8 mouse cellular contexts compared by ENCODE assay signal in genomic region chr3:108562777-108563271, GRCm38 (mm10). TPM values are rescaled to one million over a fixed set of nuclear protein-coding genes. Genes with fewer than 3 reads are reported as not detected.
DNase-seq lines count a peak whose midpoint lies in the region; ATAC-seq and TF ChIP-seq lines count a peak whose summit lies in the region.

No protein-coding gene starts in this region.

- H3K27me3 ChIP-seq in thymus, adult 2 months (ENCODE audit: control insufficient read depth, insufficient read depth, low read length) = no peaks in the 10 kb centered on the region
- H3K27me3 ChIP-seq in hindbrain, embryonic 11.5 days (ENCODE audit: control insufficient read depth, insufficient read depth, low read length) = no peaks in the 10 kb centered on the region
- H3K27me3 ChIP-seq in liver, embryonic 11.5 days (replicated peaks; ENCODE audit: control insufficient read depth, insufficient read depth, low read length) = no peaks in the 10 kb centered on the region

- H3K9ac ChIP-seq in hindbrain, embryonic 11.5 days (ENCODE audit: low read depth, low read length) = peak overlapping the region; percentile 32; the same call in 1 of the 2 replicates
- peak overlapping the region; percentile 59 for H3K9ac ChIP-seq in liver, embryonic 11.5 days (ENCODE audit: low read depth, low read length)

- H3K4me2 ChIP-seq in hindbrain, embryonic 11.5 days (replicated peaks; ENCODE audit: low read depth, low read length) = peak overlapping the region; percentile 59
- peak overlapping the region; percentile 90 for H3K4me2 ChIP-seq in liver, embryonic 11.5 days

- TF ChIP-seq POLR2A in thymus, adult 2 months (IDR thresholded peaks at IDR 0.05; ENCODE audit: control insufficient read depth, extremely low read depth, insufficient read depth, low read length, poor library complexity) = no peak

- no peaks in the 10 kb centered on the region for H3K9me3 ChIP-seq in hindbrain, embryonic 11.5 days (ENCODE audit: control insufficient read depth, low read length)
- no peaks in the 10 kb centered on the region for H3K9me3 ChIP-seq in liver, embryonic 11.5 days (ENCODE audit: control insufficient read depth, low read length)

- peak; percentile 71 for ATAC-seq in erythroblast, adult 5-6 weeks (replicated peaks; ENCODE audit: low FRiP score, poor library complexity, severe bottlenecking)
- ATAC-seq in hindbrain, embryonic 11.5 days (ENCODE audit: low FRiP score) = peak; percentile 69
- ATAC-seq in liver, embryonic 11.5 days (replicated peaks; ENCODE audit: low FRiP score) = peak; percentile 69
- ATAC-seq in monocyte, adult 5-6 weeks (replicated peaks; ENCODE audit: insufficient number of reproducible peaks, low FRiP score, low TSS enrichment, poor library complexity, severe bottlenecking) = peak; percentile 16

- peak; percentile 39 for DNase-seq in thymus, adult 2 months
- no peak for DNase-seq in thymus, postnatal 0 days (ENCODE audit: low spot score)
- DNase-seq in hindbrain, embryonic 11.5 days (ENCODE audit: low spot score) = no peak
- no peak for DNase-seq in liver, embryonic 11.5 days (ENCODE audit: low spot score)
- DNase-seq in cerebellum, adult 9-11 months = no peak
- DNase-seq in left cerebral cortex, adult 18-20 months (ENCODE audit: low spot score in 2 of 2) = no peak

- WGBS in thymus, adult 2 months = under 1% methylated on average over 15 of the region's 15 CpGs
- 15% methylated on average over 15 of the region's 15 CpGs for WGBS in hindbrain, embryonic 11.5 days
- 5% methylated on average over 15 of the region's 15 CpGs for WGBS in liver, embryonic 11.5 days

- no peak for TF ChIP-seq CTCF in thymus, adult 2 months (IDR thresholded peaks at IDR 0.05; ENCODE audit: borderline replicate concordance, control insufficient read depth, extremely low read depth, insufficient read depth, low read length, poor library complexity)

- peaks cover 15% of the 10 kb centered on the region for H3K36me3 ChIP-seq in thymus, adult 2 months (ENCODE audit: control insufficient read depth, insufficient read depth, low read length)
- H3K36me3 ChIP-seq in hindbrain, embryonic 11.5 days (ENCODE audit: control insufficient read depth, insufficient read depth, low read length) = no peaks in the 10 kb centered on the region
- H3K36me3 ChIP-seq in liver, embryonic 11.5 days (ENCODE audit: control insufficient read depth, insufficient read depth, low read length) = peaks cover 6% of the 10 kb centered on the region; the same call in 1 of the 2 replicates

- H3K4me1 ChIP-seq in thymus, adult 2 months (replicated peaks; ENCODE audit: control insufficient read depth, insufficient read depth, low read length) = peaks cover 2% of the 10 kb centered on the region; the same call in 1 of the 2 replicates
- H3K4me1 ChIP-seq in hindbrain, embryonic 11.5 days (replicated peaks; ENCODE audit: control insufficient read depth, insufficient read depth, low read length) = no peaks in the 10 kb centered on the region
- peaks cover 9% of the 10 kb centered on the region for H3K4me1 ChIP-seq in liver, embryonic 11.5 days (replicated peaks; ENCODE audit: control insufficient read depth, insufficient read depth, low read length)

- peak overlapping the region; percentile 32 for H3K4me3 ChIP-seq in thymus, adult 2 months (ENCODE audit: control insufficient read depth, insufficient read depth, low read length)
- peak overlapping the region; percentile 76 for H3K4me3 ChIP-seq in hindbrain, embryonic 11.5 days (ENCODE audit: low read depth, low read length)
- H3K4me3 ChIP-seq in liver, embryonic 11.5 days (ENCODE audit: low read depth, low read length) = peak overlapping the region; percentile 72

- peak overlapping the region; percentile 90 for H3K27ac ChIP-seq in thymus, adult 2 months (ENCODE audit: control insufficient read depth, insufficient read depth, low read length)
- H3K27ac ChIP-seq in hindbrain, embryonic 11.5 days (ENCODE audit: low read depth, low read length) = peak overlapping the region; percentile 75; the same call in 1 of the 2 replicates
- H3K27ac ChIP-seq in liver, embryonic 11.5 days (ENCODE audit: low read depth, low read length) = peak overlapping the region; percentile 92

RNA-seq across cellular contexts. Expression of gene Tmem167b, which starts 0.6 kb away (rescaled TPM):
- polyA plus RNA-seq in thymus, adult 2 months (2012; rRNA removed) = 5.2 TPM in 2 replicates
- polyA plus RNA-seq in thymus, postnatal 0 days (2015; fragmentation: Nextera tagmentation; extraction: Ambion mirVana) = 31.3 and 32.0 TPM in 2 replicates
- total RNA-seq in erythroblast, adult 5-6 weeks (2015; ENCODE audit: low replicate concordance) = 3.8 and 4.8 TPM in 2 replicates
- 18.3 and 21.7 TPM in 2 replicates for total RNA-seq in erythroblast, adult 5-6 weeks (2017; ENCODE audit: low replicate concordance)
- polyA plus RNA-seq in hindbrain, embryonic 11.5 days (2014; fragmentation: Nextera tagmentation; extraction: Ambion mirVana) = 54.0 and 57.4 TPM in 2 replicates
- polyA plus RNA-seq in liver, embryonic 11.5 days (2014; fragmentation: Nextera tagmentation; extraction: Ambion mirVana) = 23.0 and 27.7 TPM in 2 replicates
- total RNA-seq in monocyte, adult 5-6 weeks (2017) = 67.3 to 88.2 TPM (median 82.3 TPM) in 3 replicates
- 10 to 100 TPM; 45.2 to 45.4 TPM for total RNA-seq in left cerebral cortex, adult 18-20 months (2021)

RNA-seq across cellular contexts. Expression of gene Taf13, which starts 8.7 kb away (rescaled TPM):
- polyA plus RNA-seq in thymus, adult 2 months (2012; rRNA removed) = 3.0 and 4.5 TPM in 2 replicates
- 45.5 and 48.4 TPM in 2 replicates for polyA plus RNA-seq in thymus, postnatal 0 days (2015; fragmentation: Nextera tagmentation; extraction: Ambion mirVana)
- total RNA-seq in erythroblast, adult 5-6 weeks (2015; ENCODE audit: low replicate concordance) = 2.9 and 3.5 TPM in 2 replicates
- 4.7 and 14.1 TPM in 2 replicates for total RNA-seq in erythroblast, adult 5-6 weeks (2017; ENCODE audit: low replicate concordance)
- 84.8 and 88.2 TPM in 2 replicates for polyA plus RNA-seq in hindbrain, embryonic 11.5 days (2014; fragmentation: Nextera tagmentation; extraction: Ambion mirVana)
- 21.7 and 23.2 TPM in 2 replicates for polyA plus RNA-seq in liver, embryonic 11.5 days (2014; fragmentation: Nextera tagmentation; extraction: Ambion mirVana)
- 40.3 to 53.0 TPM (median 51.7 TPM) in 3 replicates for total RNA-seq in monocyte, adult 5-6 weeks (2017)
- 10 to 100 TPM; 21.2 to 24.1 TPM for total RNA-seq in left cerebral cortex, adult 18-20 months (2021)

RNA-seq across cellular contexts. Expression of gene 5330417C22Rik, which starts 26.5 kb away (rescaled TPM):
- polyA plus RNA-seq in thymus, adult 2 months (2012; rRNA removed) = 1.7 and 1.8 TPM in 2 replicates
- 1.0 and 1.2 TPM in 2 replicates for polyA plus RNA-seq in thymus, postnatal 0 days (2015; fragmentation: Nextera tagmentation; extraction: Ambion mirVana)
- total RNA-seq in erythroblast, adult 5-6 weeks (2015; ENCODE audit: low replicate concordance) = not detected in 2 replicates
- not detected in 2 replicates for total RNA-seq in erythroblast, adult 5-6 weeks (2017; ENCODE audit: low replicate concordance)
- polyA plus RNA-seq in hindbrain, embryonic 11.5 days (2014; fragmentation: Nextera tagmentation; extraction: Ambion mirVana) = 3.0 and 3.5 TPM in 2 replicates
- polyA plus RNA-seq in liver, embryonic 11.5 days (2014; fragmentation: Nextera tagmentation; extraction: Ambion mirVana) = 0.10 and 0.23 TPM in 2 replicates
- 0.11 to 0.19 TPM in 2 of 3 replicates, not detected in the other for total RNA-seq in monocyte, adult 5-6 weeks (2017)
- total RNA-seq in left cerebral cortex, adult 18-20 months (2021) = 10 to 100 TPM; 30.6 to 30.9 TPM

RNA-seq across cellular contexts. Expression of gene Wdr47, which starts 28.3 kb away (rescaled TPM):
- 7.8 and 8.3 TPM in 2 replicates for polyA plus RNA-seq in thymus, adult 2 months (2012; rRNA removed)
- polyA plus RNA-seq in thymus, postnatal 0 days (2015; fragmentation: Nextera tagmentation; extraction: Ambion mirVana) = 6.8 and 8.1 TPM in 2 replicates
- 2.5 and 3.3 TPM in 2 replicates for total RNA-seq in erythroblast, adult 5-6 weeks (2015; ENCODE audit: low replicate concordance)
- 2.0 and 2.6 TPM in 2 replicates for total RNA-seq in erythroblast, adult 5-6 weeks (2017; ENCODE audit: low replicate concordance)
- 50.4 and 55.2 TPM in 2 replicates for polyA plus RNA-seq in hindbrain, embryonic 11.5 days (2014; fragmentation: Nextera tagmentation; extraction: Ambion mirVana)
- polyA plus RNA-seq in liver, embryonic 11.5 days (2014; fragmentation: Nextera tagmentation; extraction: Ambion mirVana) = 3.8 and 4.5 TPM in 2 replicates
- 12.4 to 27.1 TPM (median 13.7 TPM) in 3 replicates for total RNA-seq in monocyte, adult 5-6 weeks (2017)
- 100 to 1,000 TPM; 123 to 138 TPM for total RNA-seq in left cerebral cortex, adult 18-20 months (2021)

RNA-seq across cellular contexts. Expression of gene 1700013F07Rik, which starts 28.9 kb away (rescaled TPM):
- 0.16 TPM in 1 of 2 replicates, not detected in the other for polyA plus RNA-seq in thymus, adult 2 months (2012; rRNA removed)
- 0.22 TPM in 1 of 2 replicates, not detected in the other for polyA plus RNA-seq in thymus, postnatal 0 days (2015; fragmentation: Nextera tagmentation; extraction: Ambion mirVana)
- total RNA-seq in erythroblast, adult 5-6 weeks (2015; ENCODE audit: low replicate concordance) = not detected in 2 replicates
- total RNA-seq in erythroblast, adult 5-6 weeks (2017; ENCODE audit: low replicate concordance) = not detected in 2 replicates
- polyA plus RNA-seq in hindbrain, embryonic 11.5 days (2014; fragmentation: Nextera tagmentation; extraction: Ambion mirVana) = 0.68 and 1.6 TPM in 2 replicates
- not detected in 2 replicates for polyA plus RNA-seq in liver, embryonic 11.5 days (2014; fragmentation: Nextera tagmentation; extraction: Ambion mirVana)
- total RNA-seq in monocyte, adult 5-6 weeks (2017) = not detected in 3 replicates
- total RNA-seq in left cerebral cortex, adult 18-20 months (2021) = 1 to 10 TPM in 1 of 2 experiments, under 1 TPM in 1; 1.00 to 2.8 TPM

Comparison
In these comparisons a context has a peak if more than half of its experiments do, and no peak if none do; other contexts are left out.
1. ATAC-seq: peak in every context shown above with its lines; median percentile 71 in erythroblast, adult 5-6 weeks; 69 in hindbrain, embryonic 11.5 days; 69 in liver, embryonic 11.5 days; 16 in monocyte, adult 5-6 weeks.